Mouse (Mus musculus) intestine, embryonic 15.5 days (tissue): ENCODE results near the gene Zfand2b. TPM values are rescaled to one million over a fixed set of nuclear protein-coding genes. Genes with fewer than 3 reads are reported as not detected.

Source experiments
- ATAC-seq: fragments of 200-750 bp; cut with Nextera tagmentation; 2 replicates; pipeline ENCODE4 v1.8.0; 2017; ENCODE audit warnings: moderate TSS enrichment, moderate library complexity
- H3K27ac ChIP-seq: fragments of 300-500 bp; sonication (generic); 2 replicates; pipeline ENCODE4 v1.5.1; 2015; ENCODE audit warnings: mild to moderate bottlenecking, inconsistent platforms
- H3K27me3 ChIP-seq: fragments of 300-500 bp; sonication (generic); replicated peaks from 2 replicates; pipeline ENCODE4 v1.6.1; 2015; ENCODE audit warnings: inconsistent platforms
- H3K36me3 ChIP-seq: fragments of 300-500 bp; sonication (generic); 2 replicates; pipeline ENCODE4 v1.6.1; 2015; ENCODE audit warnings: inconsistent platforms
- H3K4me1 ChIP-seq: fragments of 300-500 bp; sonication (generic); replicated peaks from 2 replicates; pipeline ENCODE4 v1.6.1; 2015; ENCODE audit warnings: inconsistent platforms
- H3K4me2 ChIP-seq: fragments of 300-500 bp; sonication (generic); replicated peaks from 2 replicates; pipeline ENCODE4 v1.6.1; 2015; ENCODE audit warnings: mild to moderate bottlenecking, inconsistent platforms
- H3K4me3 ChIP-seq: fragments of 300-500 bp; sonication (generic); replicated peaks from 2 replicates; pipeline ENCODE4 v1.5.1; 2015; ENCODE audit warnings: inconsistent platforms
- H3K9ac ChIP-seq: fragments of 300-500 bp; sonication (generic); 2 replicates; pipeline ENCODE4 v1.6.1; 2015; ENCODE audit warnings: inconsistent platforms
- H3K9me3 ChIP-seq: fragments of 300-500 bp; sonication (generic); 2 replicates; pipeline ENCODE4 v1.6.1; 2016; ENCODE audit warnings: inconsistent platforms
- WGBS: fragments of 180-500 bp; shearing (Covaris S2); methylation state at CpG from one replicate; pipeline ENCODE4 v1.1.7; 2015; 5-methylcytosine and 5-hydroxymethylcytosine counted together
- polyA plus RNA-seq: library from polyadenylated mRNA; unstranded; fragments of >200 nt; fragmentation: Nextera tagmentation; extraction: Ambion mirVana; gene quantifications from 2 replicates; pipeline ENCODE4 v1.2.1, GENCODE M21; 2015

The Zfand2b gene
- polyA plus RNA-seq, 1 experiment from 2014 or later, result 45.6 TPM

GRCm38 (mm10) chr1:75218227-75219001, 50.0 kb downstream of the Zfand2b start:
- Histone ChIP-seq H3K36me3 (peaks cover 6% of the 10 kb centered on the region; the same call in 1 of the 2 replicates), H3K9ac (peak overlapping the region; percentile 61), H3K27ac (peak overlapping the region; percentile 58), H3K9me3 (no peaks in the 10 kb centered on the region), H3K4me3 (peak overlapping the region; percentile 54), H3K27me3 (peaks cover 27% of the 10 kb centered on the region), H3K4me1 (peaks cover 27% of the 10 kb centered on the region), H3K4me2 (peak overlapping the region; percentile 99)
- ATAC-seq, result peak; percentile 37
- under 1% methylated on average over 38 of the region's 38 CpGs for WGBS

GRCm38 (mm10) chr1:75219078-75219477, 50.6 kb downstream of the Zfand2b start:
- H3K27ac ChIP-seq, result peak overlapping the region; percentile 58; the same call in 1 of the 2 replicates
- H3K4me1 ChIP-seq, result peaks cover 21% of the 10 kb centered on the region
- H3K4me3 ChIP-seq, result peak overlapping the region; percentile 54
- ATAC-seq, result peak; percentile 92
- H3K9me3 ChIP-seq, result no peaks in the 10 kb centered on the region
- H3K9ac ChIP-seq, result peak overlapping the region; percentile 61
- H3K36me3 ChIP-seq, result peaks cover 6% of the 10 kb centered on the region; the same call in 1 of the 2 replicates
- peaks cover 27% of the 10 kb centered on the region for H3K27me3 ChIP-seq
- under 1% methylated on average over 24 of the region's 24 CpGs for WGBS
- H3K4me2 ChIP-seq, result peak overlapping the region; percentile 99

- H3K27me3 ChIP-seq, result peaks cover 27% of the 10 kb centered on the region
- peak within 1 kb of the TSS; percentile 99 for H3K4me2 ChIP-seq
- peak within 1 kb of the TSS; percentile 61 for H3K9ac ChIP-seq
- peak; percentile 46 for ATAC-seq
- peak within 1 kb of the TSS; percentile 54 for H3K4me3 ChIP-seq
- peaks cover 21% of the 10 kb centered on the region for H3K4me1 ChIP-seq
- WGBS, result under 1% methylated on average over 34 of the region's 34 CpGs
- H3K9me3 ChIP-seq, result no peaks in the 10 kb centered on the region
- peaks cover 6% of the 10 kb centered on the region; the same call in 1 of the 2 replicates for H3K36me3 ChIP-seq
- H3K27ac ChIP-seq, result peak within 1 kb of the TSS; percentile 58; the same call in 1 of the 2 replicates
Measured at GRCm38 (mm10) chr1:75219531-75219930, 51.1 kb downstream of the Zfand2b start, which contains the start of gene Tuba4a. Tuba4a (minus strand) TSS chr1:75219865.

Other genes with a start within 250 kb of the Zfand2b start
- gene Cfap65, start 233.0 kb upstream of the Zfand2b start, polyA plus RNA-seq, result 0.08 and 0.19 TPM in 2 replicates
- 29.1 and 30.9 TPM in 2 replicates for gene Ihh, start 217.0 kb upstream of the Zfand2b start, polyA plus RNA-seq
- gene Nhej1, start 43.4 kb upstream of the Zfand2b start, polyA plus RNA-seq, result 8.7 and 9.7 TPM in 2 replicates
- gene Slc23a3, start 34.8 kb upstream of the Zfand2b start, polyA plus RNA-seq, result 1.2 and 1.3 TPM in 2 replicates
- 42.5 and 43.4 TPM in 2 replicates for gene Cnppd1, start 25.9 kb upstream of the Zfand2b start, polyA plus RNA-seq
- 49.5 and 51.1 TPM in 2 replicates for gene Retreg2, start 25.9 kb upstream of the Zfand2b start, polyA plus RNA-seq
- gene Abcb6, start 11.7 kb downstream of the Zfand2b start, polyA plus RNA-seq, result 26.1 and 26.6 TPM in 2 replicates
- 25.2 TPM in 2 replicates for gene Ankzf1, start 23.5 kb downstream of the Zfand2b start, polyA plus RNA-seq
- gene Atg9a, start 23.6 kb downstream of the Zfand2b start, polyA plus RNA-seq, result 27.6 and 28.3 TPM in 2 replicates
- gene Glb1l, start 42.2 kb downstream of the Zfand2b start, polyA plus RNA-seq, result 11.9 and 12.2 TPM in 2 replicates
- gene Stk16, start 42.2 kb downstream of the Zfand2b start, polyA plus RNA-seq, result 110 and 122 TPM in 2 replicates
- 122 and 131 TPM in 2 replicates for gene Tuba4a, start 51.2 kb downstream of the Zfand2b start, polyA plus RNA-seq
- gene A630095N17Rik, start 63.5 kb downstream of the Zfand2b start, polyA plus RNA-seq, result not detected in 2 replicates
- gene Dnajb2, start 67.8 kb downstream of the Zfand2b start, polyA plus RNA-seq, result 25.5 and 26.2 TPM in 2 replicates
- 3.2 and 3.6 TPM in 2 replicates for gene Ptprn, start 95.9 kb downstream of the Zfand2b start, polyA plus RNA-seq
- 12.7 and 13.8 TPM in 2 replicates for gene Resp18, start 109.8 kb downstream of the Zfand2b start, polyA plus RNA-seq
- gene Dnpep, start 149.3 kb downstream of the Zfand2b start, polyA plus RNA-seq, result 131 and 145 TPM in 2 replicates
- 105 and 111 TPM in 2 replicates for gene Des, start 191.7 kb downstream of the Zfand2b start, polyA plus RNA-seq
- 35.6 and 39.3 TPM in 2 replicates for gene Speg, start 206.7 kb downstream of the Zfand2b start, polyA plus RNA-seq